Mouse (Mus musculus) lung, postnatal 25 days (tissue): ENCODE data around the gene St8sia4.

ENCODE experiments used
- DNase-seq: peaks from one replicate; pipeline ENCODE4 v3.0.0; 2022; ENCODE audit warnings: low spot score

The St8sia4 gene

DNA sequence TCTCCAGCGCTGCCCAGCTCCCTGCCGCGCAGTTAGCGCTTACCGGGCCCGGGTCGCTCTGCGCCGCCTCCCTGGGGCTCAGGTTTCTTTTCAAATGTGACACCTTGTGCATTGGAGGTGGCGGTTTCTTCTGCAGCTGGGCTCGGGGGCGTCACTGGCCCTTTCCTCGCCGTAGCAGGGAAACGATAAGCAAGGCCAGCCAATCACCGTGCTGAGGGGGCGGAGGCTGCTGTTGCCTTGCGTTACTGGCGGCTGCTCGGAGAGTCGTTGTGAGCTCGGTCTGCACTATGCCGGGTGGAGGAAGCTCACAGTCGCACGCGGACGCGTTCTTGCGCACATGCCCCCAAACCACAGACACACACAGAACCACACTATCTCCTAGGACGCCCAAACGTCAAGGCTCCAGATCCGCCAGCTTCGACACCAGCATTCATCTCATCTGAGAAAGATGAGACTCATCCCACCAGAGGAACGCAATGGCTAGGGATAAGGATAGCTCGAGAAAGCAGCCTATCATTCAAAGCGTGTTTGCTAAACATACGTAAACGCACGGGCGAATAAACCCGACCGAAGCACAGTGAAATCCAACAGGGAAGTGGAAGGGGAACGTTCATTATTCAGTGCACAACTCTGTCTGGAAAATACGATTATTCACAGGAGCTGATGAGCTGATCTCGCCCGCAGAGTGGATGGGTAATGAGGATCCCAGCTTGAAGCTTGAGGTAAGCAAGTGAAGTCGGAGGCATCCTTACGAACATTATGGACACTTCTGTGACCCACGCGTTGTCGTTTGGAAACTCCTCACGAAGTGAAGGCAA, at the start of gene St8sia4:
Gene St8sia4 (minus strand): TSS at position 137 of the 818 bp plus-strand sequence.
- DNase-seq: peak; percentile 92

DNA sequence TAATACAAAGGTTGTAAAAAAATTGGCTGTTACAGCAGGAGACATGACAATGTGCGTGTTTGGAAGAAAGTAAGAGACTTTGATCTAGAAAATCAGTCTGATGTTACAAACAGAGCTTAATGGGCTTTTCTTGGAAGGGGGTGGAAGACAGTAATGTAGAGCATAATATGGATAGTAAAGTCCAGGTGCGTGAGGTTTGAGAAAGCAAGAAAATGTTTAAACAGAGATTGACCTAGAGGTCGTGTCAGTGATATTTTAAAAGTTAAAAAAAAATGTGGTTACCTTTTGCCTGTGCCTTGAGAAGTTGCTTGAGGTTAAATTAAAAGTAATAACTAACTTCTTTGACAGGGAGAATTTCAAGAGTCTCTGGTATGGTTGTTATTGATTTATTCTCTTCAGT, 41.8 kb upstream of the St8sia4 start:
- DNase-seq: no peak

DNA sequence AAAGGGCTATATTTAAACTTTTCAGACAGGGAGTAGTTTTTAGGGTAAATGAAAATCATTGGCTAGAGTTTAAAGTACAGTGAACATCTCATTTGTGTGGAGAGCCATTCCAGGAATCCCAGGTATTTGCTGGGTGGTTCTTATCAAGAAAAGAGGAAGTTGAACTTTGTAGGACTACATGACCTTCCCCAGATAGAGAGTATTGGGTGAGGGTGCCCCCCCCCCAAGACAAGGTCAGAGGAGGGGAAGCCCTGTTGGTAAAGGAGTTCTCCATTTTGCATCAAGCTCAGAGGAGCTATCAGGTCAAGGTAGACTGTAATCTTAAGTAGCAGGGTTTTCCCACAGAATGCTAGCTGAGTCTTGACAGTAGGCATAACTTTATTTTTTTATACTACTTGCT, 32.5 kb upstream of the St8sia4 start:
- no peak for DNase-seq

DNA sequence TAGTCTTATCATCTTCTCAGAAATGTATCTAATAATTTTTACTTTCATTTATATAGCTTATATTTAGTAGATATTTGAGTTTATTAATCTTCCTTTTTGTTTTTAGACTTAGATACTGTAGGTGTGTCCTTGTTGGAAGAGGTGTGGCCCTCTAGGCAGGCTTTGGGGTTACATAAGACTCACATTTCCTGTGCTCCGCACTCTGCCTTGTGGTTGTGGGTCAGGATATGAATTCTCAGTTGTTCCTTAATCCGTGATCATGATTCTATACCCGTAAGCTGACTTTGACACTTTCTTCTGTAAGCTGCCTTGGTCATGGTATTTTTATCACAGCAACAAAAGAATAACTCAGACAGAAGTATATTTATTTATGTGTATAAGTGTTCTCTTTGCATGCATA, 6.7 kb upstream of the St8sia4 start:
- DNase-seq: no peak

DNA sequence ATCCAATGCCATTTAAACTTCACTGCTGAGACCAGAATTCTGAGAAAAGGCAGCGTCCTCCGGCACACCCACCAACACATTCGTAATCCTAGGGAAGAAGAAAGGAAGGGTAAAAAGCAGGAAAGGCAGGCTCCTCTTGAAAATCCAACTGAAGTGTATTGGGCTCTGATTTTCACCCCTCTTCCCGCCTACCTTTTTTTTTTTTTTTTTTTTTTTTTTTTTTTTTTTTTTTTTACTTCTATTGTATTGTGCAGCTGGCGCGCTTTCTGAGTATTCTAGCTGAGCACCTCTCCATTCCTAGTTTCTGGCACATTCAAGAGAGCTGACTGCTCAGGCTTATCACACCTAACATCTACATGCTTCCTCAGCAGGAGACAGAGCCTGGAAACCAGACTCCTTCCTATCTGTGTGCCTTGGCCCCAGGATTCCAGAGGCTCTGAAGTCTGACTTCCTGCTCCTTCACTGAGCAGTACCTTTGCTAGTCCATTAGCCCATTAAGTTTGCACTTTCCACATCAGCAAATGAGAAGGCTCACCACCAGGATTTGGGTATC, 958 bp upstream of the St8sia4 start:
- DNase-seq: no peak

DNA sequence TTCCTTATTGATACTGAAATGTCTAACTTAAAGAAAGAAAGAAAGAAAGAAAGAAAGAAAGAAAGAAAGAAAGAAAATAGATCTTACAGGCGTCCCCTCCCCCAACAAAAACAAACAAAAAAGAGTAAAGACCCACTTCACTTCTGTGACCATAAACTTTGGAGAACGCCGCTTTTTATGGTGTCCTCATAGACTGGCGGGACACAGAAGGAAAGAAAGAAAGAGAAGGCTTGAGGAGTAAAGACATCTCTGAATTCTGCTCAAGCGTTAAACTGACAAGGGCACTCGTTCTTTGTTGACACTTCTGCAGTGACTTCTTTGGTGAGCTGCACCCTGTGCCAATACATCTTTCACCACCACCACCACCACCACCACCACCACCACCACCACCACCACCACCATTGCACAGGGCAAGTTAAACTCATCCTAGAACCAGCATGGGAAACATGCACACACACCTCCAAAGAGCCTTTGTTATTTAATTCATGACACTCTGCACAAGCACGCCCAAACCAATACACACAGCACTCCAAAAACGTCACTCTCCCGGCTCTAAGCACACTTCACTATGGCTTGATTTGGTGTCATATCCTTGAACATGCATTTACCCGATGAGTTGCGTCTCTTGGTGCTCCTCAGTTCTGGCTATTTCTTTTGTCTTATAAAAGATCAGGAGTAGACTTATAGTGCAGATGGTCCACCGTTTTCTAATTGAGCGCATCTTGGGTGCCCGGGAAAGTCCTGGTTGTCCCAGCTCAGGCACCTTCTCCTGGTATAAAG, 640 bp downstream of the St8sia4 start:
- DNase-seq: no peak

DNA sequence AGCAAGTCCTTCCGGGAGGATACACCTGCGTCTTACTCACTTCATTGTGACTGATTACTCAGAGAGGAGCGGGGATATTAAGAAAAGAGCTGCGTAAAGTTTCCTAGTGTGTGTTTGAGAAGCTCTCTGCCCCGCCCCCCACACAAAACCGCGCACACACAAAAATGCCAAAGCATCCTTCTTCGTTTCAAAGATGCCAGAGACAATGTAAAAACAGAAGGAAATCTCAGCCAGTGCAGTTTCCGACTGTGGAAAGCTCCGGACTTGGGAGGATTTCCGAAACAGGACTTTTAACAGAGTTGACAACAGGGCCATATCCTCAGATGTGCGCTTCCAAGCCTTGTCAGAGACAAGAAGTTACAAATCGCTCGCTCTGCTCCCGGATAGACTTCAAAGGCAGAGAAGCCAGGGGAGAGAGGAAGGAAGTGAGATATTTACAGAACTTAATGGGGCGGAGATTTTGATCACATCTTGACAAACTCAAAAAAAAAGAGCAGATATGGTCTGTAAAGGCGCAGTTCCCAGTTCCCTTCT, 1.4 kb downstream of the St8sia4 start:
- peak; percentile 69 for DNase-seq

DNA sequence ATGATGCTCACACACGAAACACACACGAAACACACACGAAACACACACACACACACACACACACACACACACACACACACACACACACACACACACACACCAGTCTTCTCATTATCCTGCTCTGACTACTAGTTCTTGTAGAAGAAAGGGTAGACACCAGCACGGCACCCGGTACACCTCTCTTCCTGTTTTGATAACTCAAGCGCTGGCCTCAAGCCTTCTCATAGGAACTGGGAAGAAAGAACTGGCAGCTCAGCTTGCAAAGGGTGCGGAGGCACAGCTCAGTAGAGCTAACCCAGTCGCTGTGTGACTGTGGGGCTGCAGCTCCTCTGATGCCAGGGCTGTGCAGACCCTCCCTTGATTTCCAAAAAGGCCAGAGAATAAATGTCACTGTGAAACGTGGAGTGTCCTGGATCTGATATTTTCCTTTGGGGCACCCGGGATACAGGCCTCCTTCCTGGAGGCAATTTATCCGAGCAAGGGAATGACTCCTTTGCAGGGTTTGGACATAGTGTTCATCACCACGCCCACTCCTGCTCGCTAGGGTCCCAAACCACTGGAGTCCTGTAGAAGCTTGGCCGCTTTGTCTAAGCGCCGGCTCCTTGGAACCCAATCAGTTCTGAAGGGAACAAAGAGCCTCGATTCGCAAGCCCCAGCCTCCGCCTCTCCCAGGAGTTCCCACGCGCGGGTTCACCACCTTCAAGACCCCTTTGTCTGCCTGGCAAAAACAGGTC, 2.2 kb downstream of the St8sia4 start:
- no peak for DNase-seq

DNA sequence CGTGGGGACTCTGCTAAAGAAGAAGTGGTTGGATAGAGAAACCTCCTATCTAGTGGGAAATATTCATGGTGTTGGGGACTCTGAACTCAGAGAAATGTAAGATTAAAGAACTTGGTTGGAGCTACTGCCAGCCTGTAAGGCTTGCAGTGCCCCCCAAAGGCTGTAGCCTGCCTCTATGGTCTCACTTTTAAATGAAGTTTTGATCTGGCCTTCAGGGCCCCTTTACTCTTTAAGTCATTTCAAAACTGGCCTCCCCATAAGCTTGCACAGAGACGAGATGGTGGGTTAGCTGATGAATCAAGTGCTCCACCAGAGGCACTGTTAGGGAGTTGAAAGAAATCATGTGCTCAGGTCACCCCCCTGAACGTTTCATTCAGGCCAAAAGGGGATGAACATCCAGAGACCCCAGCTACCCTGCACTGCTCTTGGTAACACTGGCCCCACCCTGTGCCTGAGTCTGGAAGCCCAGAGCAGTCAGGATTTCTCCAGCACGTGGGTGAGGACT, 3.0 kb downstream of the St8sia4 start:
- no peak for DNase-seq

DNA sequence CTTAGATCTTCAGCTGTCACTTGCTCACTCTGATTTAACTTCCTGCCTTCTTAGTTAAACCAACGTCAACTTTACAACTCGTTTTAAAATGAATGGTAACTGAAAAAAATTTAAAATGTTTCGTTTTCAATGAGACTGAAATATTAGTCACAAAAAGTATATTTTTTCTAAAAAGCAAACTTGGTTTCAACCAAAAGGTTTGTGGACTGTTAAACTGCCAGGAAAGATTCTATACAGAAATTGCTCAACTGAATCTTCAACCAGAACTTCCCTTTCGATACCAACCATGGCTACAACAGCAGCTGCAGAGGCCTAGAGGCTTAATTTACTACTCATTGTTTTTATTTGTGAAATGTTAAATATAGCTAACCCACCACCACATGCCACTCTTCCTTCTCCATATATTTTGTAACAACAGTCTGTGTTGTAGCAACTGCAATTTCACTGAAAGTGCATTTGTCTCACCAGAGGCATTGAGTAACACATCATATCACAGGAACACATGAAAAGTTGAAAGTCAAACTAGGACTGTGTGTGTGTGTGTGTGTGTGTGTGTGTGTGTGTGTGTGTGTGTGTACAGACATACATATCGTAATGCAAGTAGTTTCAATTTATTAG, 10.2 kb downstream of the St8sia4 start:
- DNase-seq: no peak

DNA sequence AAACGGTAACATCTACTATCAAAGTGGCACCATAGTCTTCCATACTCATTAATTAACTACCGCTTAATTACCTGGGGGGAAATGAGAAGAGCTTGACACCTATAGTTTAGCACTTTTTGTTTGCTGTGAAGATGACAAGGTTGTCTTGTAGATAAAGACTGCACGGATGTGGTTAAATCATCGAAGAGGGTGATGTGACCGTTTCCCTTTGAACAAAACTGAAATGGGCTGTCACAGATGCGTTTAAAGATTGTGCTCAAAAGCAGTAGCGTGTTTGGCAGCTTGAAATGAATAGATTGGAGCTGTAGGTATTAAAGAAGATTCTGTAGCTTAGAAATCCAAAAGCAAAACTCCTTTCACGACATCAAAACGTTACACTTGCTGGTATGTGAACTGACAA, 11.8 kb downstream of the St8sia4 start:
- no peak for DNase-seq

DNA sequence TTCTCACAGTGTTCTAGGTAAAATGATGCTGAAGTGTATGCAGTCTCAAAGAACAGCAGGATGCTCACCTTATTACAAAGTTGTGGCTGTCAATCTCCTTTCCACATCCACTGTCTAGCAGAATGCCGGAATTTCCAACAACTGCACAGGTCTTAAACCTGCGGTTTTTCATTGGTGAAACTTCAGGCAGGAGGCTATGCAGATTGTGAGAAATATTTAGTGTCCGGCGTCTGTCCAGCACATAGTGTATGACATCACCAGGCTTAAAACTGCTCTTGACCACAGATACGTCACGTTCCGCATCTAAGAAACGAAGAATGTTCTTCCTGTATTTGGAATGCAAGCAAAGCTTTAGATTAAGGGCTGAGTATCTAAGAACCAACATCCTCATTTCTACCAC, 13.9 kb downstream of the St8sia4 start:
- DNase-seq: no peak

DNA sequence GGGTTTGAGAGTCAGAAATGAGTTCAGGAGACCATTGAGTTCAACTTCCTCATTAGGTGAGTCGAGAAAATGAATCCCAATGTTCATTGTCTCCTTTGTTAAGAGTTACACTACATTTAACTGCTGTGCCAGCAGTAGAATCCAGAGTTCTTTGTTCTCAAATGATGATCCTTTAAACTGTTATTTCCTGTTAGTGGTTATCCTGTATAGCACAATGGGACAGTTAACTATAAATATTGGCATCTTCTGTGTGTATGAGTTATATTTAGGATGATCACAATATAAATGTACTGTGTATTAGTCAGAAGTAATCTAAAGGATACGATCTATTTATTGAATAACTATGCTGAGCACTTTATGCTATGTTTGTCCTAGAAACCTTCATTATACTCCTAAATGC, 23.1 kb downstream of the St8sia4 start:
- no peak for DNase-seq

DNA sequence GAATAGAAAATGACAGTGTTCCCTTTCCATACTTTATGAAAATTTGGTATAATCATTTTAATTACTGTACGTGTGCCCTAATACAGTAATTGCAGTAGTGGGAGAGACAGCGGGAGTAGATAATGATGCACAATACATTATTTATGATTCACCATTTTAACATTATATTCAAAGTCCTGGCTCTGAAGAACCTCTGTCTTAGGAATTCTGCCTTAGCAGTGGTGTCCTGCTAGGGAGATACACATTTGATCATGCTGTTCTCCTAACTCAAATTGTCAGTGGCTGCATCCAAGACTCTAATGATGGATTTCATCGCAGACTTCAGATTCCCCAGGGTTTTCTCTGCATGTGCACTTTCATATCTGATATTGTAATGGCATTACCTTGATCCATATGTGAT, 28.4 kb downstream of the St8sia4 start:
- DNase-seq: no peak

DNA sequence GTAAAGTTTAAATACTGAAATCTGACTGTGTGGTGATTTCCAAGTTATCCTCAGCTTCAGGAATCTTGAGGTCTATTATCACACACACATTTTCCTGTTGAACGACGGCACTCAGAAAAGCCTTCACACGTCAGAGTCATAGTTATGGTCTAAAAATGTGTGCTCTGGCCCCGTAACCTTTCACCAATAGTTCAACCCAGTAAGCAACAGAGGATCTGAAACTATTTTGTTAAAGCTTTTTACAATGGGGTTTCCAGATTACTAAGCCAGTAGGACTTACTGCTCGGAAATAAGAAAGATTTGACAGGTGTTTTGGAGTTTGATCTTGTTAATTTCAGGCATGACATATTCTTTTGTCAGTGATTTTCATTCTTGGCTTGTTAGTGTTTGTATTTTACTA, 43.0 kb downstream of the St8sia4 start:
- no peak for DNase-seq

DNA sequence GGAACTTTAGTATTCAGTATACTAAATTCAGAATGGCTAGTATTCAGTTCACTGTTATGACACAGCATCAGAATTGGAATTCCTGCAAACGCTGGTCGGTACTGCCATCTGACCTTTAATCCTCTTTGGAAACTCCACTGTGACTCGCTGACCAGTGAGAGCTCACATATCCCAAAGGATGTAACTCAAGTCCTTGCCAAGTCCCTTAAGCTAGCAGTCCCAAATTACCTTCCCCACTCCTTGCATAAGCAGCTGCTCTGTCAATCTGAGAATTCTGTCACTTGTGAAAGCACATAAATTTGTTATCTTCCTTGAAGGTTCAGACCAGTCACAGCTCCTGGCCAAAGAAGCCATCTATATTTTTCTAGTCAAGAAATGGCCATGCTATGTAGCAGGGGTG, 48.7 kb downstream of the St8sia4 start:
- no peak for DNase-seq

DNA sequence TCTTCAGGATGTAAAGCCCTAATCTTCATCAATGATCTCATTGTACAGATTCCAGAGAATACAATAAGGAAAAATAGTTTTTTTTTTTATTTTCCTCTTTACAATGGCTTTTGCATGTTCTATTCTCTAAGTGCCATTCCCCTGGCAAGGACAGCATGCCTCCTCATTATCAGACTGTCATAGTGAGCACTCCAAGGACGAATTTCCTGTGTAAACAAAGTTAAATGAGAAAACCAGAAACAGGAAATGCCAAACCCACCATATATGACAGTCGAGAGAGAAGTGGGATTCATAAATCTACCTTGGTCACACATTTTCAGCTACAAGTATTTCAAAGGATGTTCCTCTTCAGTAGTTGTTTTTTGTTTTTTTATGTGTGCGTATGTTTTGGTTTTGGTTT, 49.2 kb downstream of the St8sia4 start:
- DNase-seq: no peak

DNA sequence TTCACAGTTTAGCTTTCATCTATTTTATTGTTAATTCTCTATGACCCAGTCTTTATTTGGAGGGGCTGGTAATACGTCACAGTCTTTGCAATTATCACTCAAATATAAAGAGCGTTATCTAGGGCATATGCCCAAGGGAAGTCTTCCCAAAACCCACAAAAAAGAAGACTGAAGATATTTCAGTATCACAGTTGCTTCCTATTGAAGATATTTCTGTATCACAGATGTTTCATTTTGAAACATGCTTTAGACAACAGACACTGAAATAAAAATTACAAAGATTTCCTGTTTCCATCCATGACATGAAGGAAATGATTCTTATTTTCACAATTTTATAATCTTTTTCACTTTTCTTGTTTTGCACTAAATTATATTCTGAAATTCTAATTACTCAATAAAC, 57.4 kb downstream of the St8sia4 start:
- no peak for DNase-seq

DNA sequence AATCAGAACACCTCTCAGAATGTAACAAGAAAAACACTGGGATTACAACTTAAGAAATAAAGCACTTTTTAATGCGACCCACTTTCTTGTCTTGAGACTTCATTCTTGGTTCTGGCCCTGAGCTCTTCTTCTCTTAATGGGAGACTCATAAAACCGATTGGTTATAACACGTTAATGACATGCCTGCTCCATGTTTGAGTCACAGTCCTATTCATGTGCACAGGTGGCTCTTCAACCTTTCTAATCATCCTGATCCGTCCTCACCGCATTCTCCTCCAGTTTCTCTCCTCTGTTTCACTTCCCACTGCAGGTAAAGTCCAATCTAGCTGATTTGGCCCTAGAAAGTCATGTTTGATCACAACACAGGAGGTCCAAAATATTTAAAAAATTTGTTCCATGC, 58.3 kb downstream of the St8sia4 start:
- DNase-seq: no peak

DNA sequence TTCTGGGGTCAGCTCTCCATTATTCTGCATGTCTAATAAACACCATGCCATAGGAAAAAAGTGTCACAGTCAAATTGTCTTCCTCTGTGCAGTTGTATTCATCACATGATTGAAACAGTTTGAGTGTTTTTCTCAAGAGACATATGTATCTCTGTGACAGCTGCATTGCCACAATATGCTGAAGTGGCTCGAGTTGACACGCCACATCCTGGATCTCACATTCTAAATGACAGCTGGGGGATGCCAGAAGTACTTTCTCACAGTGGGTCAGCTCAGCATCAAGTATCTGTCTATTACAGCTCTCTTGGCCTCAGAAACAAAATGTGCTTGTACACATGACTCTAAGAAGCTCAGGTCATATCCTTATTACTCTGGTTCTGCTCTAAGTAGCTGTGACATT, 61.9 kb downstream of the St8sia4 start:
- no peak for DNase-seq

DNA sequence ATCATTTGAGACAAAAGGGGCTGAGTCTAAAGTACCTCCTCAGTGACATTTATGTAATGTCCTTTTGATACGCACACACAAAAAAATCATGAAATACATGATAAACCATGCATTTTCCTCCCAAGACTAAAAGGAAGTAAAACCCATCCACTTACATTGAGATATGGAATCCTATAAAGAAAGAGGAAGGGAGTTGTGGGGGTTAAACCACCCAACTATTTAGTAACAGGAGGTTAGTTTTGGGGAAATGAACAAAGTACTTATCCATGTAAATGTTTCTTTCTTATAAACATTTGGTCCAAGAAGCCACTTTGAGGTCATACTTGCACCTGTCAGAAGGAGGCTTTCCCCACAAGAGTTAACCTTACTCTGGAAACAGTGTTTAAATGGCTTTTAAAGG, 69.3 kb downstream of the St8sia4 start:
- no peak for DNase-seq

DNA sequence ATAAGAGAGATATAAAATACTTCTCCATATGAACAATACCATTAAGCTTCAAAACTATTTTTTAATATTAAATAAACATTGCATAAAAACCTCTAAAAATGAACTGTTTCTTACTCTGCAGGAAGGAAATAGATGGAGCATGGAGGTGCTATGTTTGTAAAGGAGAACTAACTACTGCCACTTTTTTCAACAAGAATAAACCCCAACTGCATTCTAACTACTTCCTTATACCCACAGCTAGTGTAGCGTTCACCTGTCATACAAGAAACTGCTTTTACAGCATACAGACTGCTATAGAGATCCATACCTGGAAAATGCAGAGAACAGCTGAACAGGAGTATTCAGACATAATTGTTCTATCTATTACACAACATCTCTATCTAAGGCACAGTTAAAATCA, 70.5 kb downstream of the St8sia4 start:
- no peak for DNase-seq
